Mouse (Mus musculus): Measurements from ENCODE around the gene Nufip1.

DNA sequence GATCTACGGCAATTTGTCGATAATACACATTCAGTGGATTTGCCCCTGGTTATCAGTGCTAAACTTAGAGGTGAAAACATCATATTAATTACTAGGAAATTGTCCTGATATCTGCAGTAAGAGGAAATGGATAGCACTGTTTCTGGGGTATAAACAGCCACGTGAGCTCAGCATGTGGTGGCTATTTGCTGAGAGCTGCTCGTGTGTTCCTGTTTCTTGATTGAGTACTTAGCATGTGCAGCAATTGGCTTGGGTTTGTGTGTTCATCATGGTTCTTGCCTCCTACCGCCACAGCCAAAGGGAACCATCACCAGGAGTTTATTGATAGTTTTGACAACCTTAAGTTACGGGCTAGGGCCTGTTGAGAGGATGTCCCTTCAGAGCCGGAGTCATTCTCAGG, 63.6 kb downstream of the Nufip1 start:
- TF ChIP-seq POLR2A (IDR thresholded peaks at IDR 0.05; ENCODE audit: control insufficient read depth in 1 of 2, insufficient read depth in 1 of 2, low read depth in 1 of 2, low read length in 2 of 2, poor library complexity in 1 of 2) (no peak), CTCF (IDR thresholded peaks at IDR 0.05 in 2 of 3, conservative IDR thresholded peaks at IDR 0.05 in 1 of 3; ENCODE audit: control insufficient read depth in 1 of 3, insufficient read depth in 1 of 3, low read depth in 2 of 3, low read length in 3 of 3, poor library complexity in 1 of 3, severe bottlenecking in 1 of 3) (no peak), GABPA (IDR thresholded peaks at IDR 0.05; ENCODE audit: low read depth, low read length) (no peak), ZMIZ1 (IDR thresholded peaks at IDR 0.05; ENCODE audit: low read depth, low read length) (no peak)

Data from MEL (cell line).